Mouse (Mus musculus) hindbrain, embryonic 13.5 days (tissue): Measurements from ENCODE around the gene Etaa1. TPM values are rescaled to one million over a fixed set of nuclear protein-coding genes. Genes with fewer than 3 reads are reported as not detected.

Source experiments
- ATAC-seq: fragments of 200-750 bp; cut with Nextera tagmentation; 2 replicates; pipeline ENCODE4 v1.8.0; 2017; ENCODE audit warnings: moderate TSS enrichment; ENCODE audit not compliant: low FRiP score
- H3K27ac ChIP-seq: fragments of 300-500 bp; sonication (generic); 2 replicates; pipeline ENCODE4 v1.5.1; 2015; ENCODE audit warnings: inconsistent platforms, mild to moderate bottlenecking, moderate library complexity
- H3K27me3 ChIP-seq: fragments of 300-500 bp; sonication (generic); 2 replicates; pipeline ENCODE4 v1.6.1; 2015; ENCODE audit warnings: mild to moderate bottlenecking, inconsistent platforms
- H3K36me3 ChIP-seq: fragments of 300-500 bp; sonication (generic); 2 replicates; pipeline ENCODE4 v1.6.1; 2015; ENCODE audit warnings: mild to moderate bottlenecking, inconsistent platforms
- H3K4me1 ChIP-seq: fragments of 300-500 bp; sonication (generic); replicated peaks from 2 replicates; pipeline ENCODE4 v1.6.1; 2015; ENCODE audit warnings: inconsistent platforms
- H3K4me2 ChIP-seq: fragments of 300-500 bp; sonication (generic); 2 replicates; pipeline ENCODE4 v1.6.1; 2015; ENCODE audit warnings: inconsistent platforms, mild to moderate bottlenecking, moderate library complexity
- H3K4me3 ChIP-seq: fragments of 300-500 bp; sonication (generic); 2 replicates; pipeline ENCODE4 v1.5.1; 2015; ENCODE audit warnings: mild to moderate bottlenecking, inconsistent platforms
- H3K9ac ChIP-seq: fragments of 300-500 bp; sonication (generic); 2 replicates; pipeline ENCODE4 v1.6.1; 2015; ENCODE audit warnings: mild to moderate bottlenecking, inconsistent platforms
- H3K9me3 ChIP-seq: fragments of 300-500 bp; sonication (generic); 2 replicates; pipeline ENCODE4 v1.6.1; 2016; ENCODE audit warnings: inconsistent platforms
- WGBS: fragments of 180-500 bp; shearing (Covaris S2); methylation state at CpG from one replicate; pipeline ENCODE4 v1.1.7; 2015; 5-methylcytosine and 5-hydroxymethylcytosine counted together
- polyA plus RNA-seq: library from polyadenylated mRNA; unstranded; fragments of >200 nt; fragmentation: Nextera tagmentation; extraction: Ambion mirVana; gene quantifications from 2 replicates; pipeline ENCODE4 v1.2.1, GENCODE M21; 2015

The Etaa1 gene
- polyA plus RNA-seq = 9.4 and 9.7 TPM in 2 replicates

DNA sequence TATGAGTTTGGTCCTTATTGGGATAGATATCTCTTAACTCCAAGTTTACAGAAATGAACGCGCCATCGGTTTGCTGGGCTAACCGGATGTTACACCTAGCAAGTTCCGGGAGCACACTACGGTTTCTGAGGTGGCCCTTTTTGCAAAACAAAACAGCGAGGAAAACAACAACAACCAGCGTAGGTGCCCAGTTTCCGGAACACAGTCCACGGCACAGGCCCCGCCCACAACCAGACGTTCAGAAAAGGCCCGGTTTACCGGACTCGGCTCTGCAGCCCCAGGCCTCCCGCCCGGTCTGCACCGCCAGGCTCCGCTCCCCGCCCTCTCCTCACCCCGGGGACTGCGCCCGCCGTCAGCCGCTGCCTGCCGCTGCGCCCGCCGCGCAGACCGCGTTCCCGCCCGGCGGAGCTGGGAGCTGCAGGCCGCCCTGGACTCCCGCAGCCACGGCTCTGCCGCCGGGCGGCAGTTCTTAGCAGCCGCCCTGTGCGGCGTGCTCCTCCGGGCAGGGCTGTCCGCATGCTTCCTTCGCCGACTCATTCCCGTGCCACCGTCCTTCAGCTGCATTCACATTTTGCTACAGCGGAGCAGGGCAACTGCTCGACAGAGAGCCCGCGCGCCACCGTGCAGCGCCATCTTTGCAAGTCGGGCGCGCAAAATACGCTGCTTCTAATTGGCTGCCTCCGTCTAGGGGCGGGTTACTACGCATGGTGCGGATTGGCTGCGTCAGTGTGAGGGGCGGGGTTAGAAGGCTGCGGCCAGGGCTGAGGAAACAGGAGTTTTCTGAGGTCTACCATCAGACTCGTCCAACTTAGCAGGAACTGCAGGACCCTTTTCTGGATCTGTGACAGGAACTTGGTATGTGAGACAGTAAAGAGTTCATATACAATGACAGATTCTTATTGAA, at the start of gene Etaa1:
Gene Etaa1 (minus strand): TSS at position 645 of the 904 bp plus-strand sequence.
- under 1% methylated on average over 69 of the region's 69 CpGs for WGBS
- peak; percentile 100 for ATAC-seq
- peak within 1 kb of the TSS; percentile 100 for H3K4me3 ChIP-seq
- peaks cover 21% of the 10 kb centered on the region for H3K4me1 ChIP-seq
- H3K36me3 ChIP-seq = peaks cover 16% of the 10 kb centered on the region
- H3K27ac ChIP-seq = peak within 1 kb of the TSS; percentile 96
- H3K9ac ChIP-seq = peak within 1 kb of the TSS; percentile 93
- H3K9me3 ChIP-seq = no peaks in the 10 kb centered on the region
- H3K27me3 ChIP-seq = no peaks in the 10 kb centered on the region
- peak within 1 kb of the TSS; percentile 77 for H3K4me2 ChIP-seq

DNA sequence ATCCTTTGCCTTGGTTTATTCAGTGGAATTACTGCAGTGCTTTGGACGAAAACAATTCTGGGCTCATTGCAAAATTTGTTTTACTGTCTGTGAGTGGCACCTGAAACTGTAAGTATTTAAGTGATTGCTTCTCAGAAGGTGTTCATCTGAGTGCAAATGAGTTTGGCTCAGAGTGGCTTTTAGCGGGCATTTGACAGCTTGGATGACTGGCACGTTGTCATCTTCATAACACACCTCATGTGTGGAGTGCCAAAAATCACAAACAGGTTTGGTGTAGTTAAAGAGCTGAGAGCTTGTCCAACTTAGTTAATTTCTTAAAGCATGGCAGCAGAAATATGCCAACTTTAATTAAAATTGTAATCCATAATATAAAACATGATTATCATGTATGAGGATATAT, 40.5 kb upstream of the Etaa1 start:
- no peaks in the 10 kb centered on the region for H3K36me3 ChIP-seq
- no peak overlapping the region for H3K4me3 ChIP-seq
- no peak overlapping the region for H3K9ac ChIP-seq
- H3K4me2 ChIP-seq = no peak overlapping the region
- H3K27ac ChIP-seq = no peak overlapping the region
- no peaks in the 10 kb centered on the region for H3K9me3 ChIP-seq
- ATAC-seq = no peak
- H3K27me3 ChIP-seq = no peaks in the 10 kb centered on the region
- WGBS = 88% methylated on average over 3 of the region's 3 CpGs
- no peaks in the 10 kb centered on the region for H3K4me1 ChIP-seq

DNA sequence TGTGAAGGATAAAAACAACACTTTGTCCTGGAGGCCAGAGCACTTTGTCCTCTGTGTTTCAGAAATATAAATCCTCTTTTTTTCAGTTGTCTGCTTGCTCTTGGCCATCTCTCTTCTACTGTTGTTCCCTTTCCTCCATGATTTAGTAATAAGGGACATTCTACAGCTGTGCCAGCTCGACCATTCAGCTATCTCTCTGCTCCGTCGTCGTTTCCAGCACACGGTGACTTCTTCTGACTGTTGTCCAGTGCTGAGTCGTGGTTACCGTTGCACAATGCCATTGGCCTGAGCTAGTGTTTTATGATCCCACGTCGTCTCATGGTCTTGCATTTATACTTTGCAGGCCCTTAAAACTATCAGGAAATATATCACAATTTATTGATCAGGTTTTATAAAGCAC, 38.6 kb upstream of the Etaa1 start:
- Histone ChIP-seq H3K4me3 (no peak overlapping the region), H3K4me2 (no peak overlapping the region), H3K4me1 (no peaks in the 10 kb centered on the region), H3K27me3 (no peaks in the 10 kb centered on the region), H3K27ac (no peak overlapping the region), H3K36me3 (no peaks in the 10 kb centered on the region), H3K9ac (no peak overlapping the region), H3K9me3 (no peaks in the 10 kb centered on the region)
- 92% methylated on average over 9 of the region's 9 CpGs for WGBS
- no peak for ATAC-seq

DNA sequence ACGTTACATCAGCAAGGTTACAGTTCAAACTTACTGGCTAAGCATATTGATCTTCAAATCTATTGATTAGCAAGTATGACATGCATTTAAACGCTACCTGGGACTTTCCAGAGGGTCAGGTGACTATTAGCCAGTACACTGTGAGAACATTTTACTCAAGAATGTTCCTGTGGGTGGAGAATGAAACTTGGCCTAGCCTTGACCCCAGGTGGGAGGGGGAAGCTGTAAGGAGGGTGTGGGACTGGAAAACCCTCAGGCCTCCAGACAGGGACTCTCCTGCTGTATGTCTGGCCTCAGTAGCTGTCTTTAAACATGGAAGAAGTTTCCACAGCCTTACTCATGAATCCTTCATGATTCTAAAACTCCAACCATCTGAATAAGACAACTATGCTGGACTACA, 29.7 kb upstream of the Etaa1 start:
- WGBS = 85% methylated on average over 2 of the region's 2 CpGs
- Histone ChIP-seq H3K9ac (no peak overlapping the region), H3K9me3 (no peaks in the 10 kb centered on the region), H3K4me3 (no peak overlapping the region), H3K27me3 (no peaks in the 10 kb centered on the region), H3K27ac (no peak overlapping the region), H3K36me3 (no peaks in the 10 kb centered on the region), H3K4me2 (no peak overlapping the region), H3K4me1 (no peaks in the 10 kb centered on the region)
- ATAC-seq = no peak

GRCm38 (mm10) chr11:17981246-17981645, 27.6 kb upstream of the Etaa1 start:
- WGBS = 76% methylated on average over 4 of the region's 4 CpGs
- no peak overlapping the region for H3K27ac ChIP-seq
- no peaks in the 10 kb centered on the region for H3K4me1 ChIP-seq
- no peaks in the 10 kb centered on the region for H3K36me3 ChIP-seq
- ATAC-seq = no peak
- no peak overlapping the region for H3K9ac ChIP-seq
- no peak overlapping the region for H3K4me3 ChIP-seq
- no peaks in the 10 kb centered on the region for H3K27me3 ChIP-seq
- H3K9me3 ChIP-seq = no peaks in the 10 kb centered on the region
- H3K4me2 ChIP-seq = no peak overlapping the region

- ATAC-seq = no peak
- no peak overlapping the region for H3K27ac ChIP-seq
- no peaks in the 10 kb centered on the region for H3K27me3 ChIP-seq
- H3K4me3 ChIP-seq = no peak overlapping the region
- H3K4me2 ChIP-seq = no peak overlapping the region
- 77% methylated on average over 3 of the region's 3 CpGs for WGBS
- H3K4me1 ChIP-seq = no peaks in the 10 kb centered on the region
- no peak overlapping the region for H3K9ac ChIP-seq
- no peaks in the 10 kb centered on the region for H3K9me3 ChIP-seq
- H3K36me3 ChIP-seq = no peaks in the 10 kb centered on the region
Measured at GRCm38 (mm10) chr11:17975581-17975980, 21.9 kb upstream of the Etaa1 start.

GRCm38 (mm10) chr11:17952791-17953190, 884 bp downstream of the Etaa1 start:
- no peak for ATAC-seq
- Histone ChIP-seq H3K36me3 (peaks cover 17% of the 10 kb centered on the region), H3K4me1 (peaks cover 21% of the 10 kb centered on the region), H3K9ac (peak overlapping the region; percentile 93), H3K4me2 (peak overlapping the region; percentile 77), H3K27me3 (no peaks in the 10 kb centered on the region), H3K4me3 (peak overlapping the region; percentile 100), H3K27ac (peak overlapping the region; percentile 96), H3K9me3 (no peaks in the 10 kb centered on the region)
- 2% methylated on average over 3 of the region's 3 CpGs for WGBS

DNA sequence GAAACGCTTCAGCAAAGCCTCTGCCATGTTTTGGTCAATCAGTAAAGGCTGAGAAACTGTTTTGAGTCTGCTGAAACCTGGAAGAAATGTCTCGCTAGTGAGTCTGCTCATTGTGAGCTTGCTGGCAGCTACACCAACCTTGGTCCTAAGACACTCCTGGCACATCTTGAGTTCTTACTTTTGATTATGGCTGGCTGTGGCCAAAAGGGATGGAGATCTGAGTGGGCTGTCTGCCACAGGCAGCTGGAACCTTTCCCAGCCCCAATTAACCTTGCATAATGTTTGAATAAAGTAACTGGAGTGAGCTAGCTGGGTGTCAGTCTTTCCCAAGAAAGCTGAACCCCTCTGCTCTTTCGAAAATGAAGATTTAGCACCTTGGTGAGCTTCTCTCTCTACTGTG, 2.3 kb downstream of the Etaa1 start:
- Histone ChIP-seq H3K27me3 (no peaks in the 10 kb centered on the region), H3K4me1 (peaks cover 21% of the 10 kb centered on the region), H3K9me3 (no peaks in the 10 kb centered on the region), H3K27ac (no peak overlapping the region), H3K4me2 (0 out of 2 replicates have a peak overlapping the region, but pooled peaks have one; percentile 77), H3K9ac (no peak overlapping the region), H3K36me3 (peaks cover 30% of the 10 kb centered on the region), H3K4me3 (no peak overlapping the region)
- WGBS = 90% methylated on average over 3 of the region's 3 CpGs
- ATAC-seq = no peak

GRCm38 (mm10) chr11:17939168-17939567, 14.5 kb downstream of the Etaa1 start:
- Histone ChIP-seq H3K27ac (no peak overlapping the region), H3K9me3 (no peaks in the 10 kb centered on the region), H3K4me1 (0 out of 2 replicates have a peak, but pooled peaks cover under 1% of the 10 kb centered on the region), H3K36me3 (peaks cover 14% of the 10 kb centered on the region), H3K9ac (no peak overlapping the region), H3K4me2 (no peak overlapping the region), H3K4me3 (no peak overlapping the region), H3K27me3 (no peaks in the 10 kb centered on the region)
- 93% methylated on average over 1 of the region's 1 CpGs for WGBS
- no peak for ATAC-seq

- Histone ChIP-seq H3K9ac (no peak overlapping the region), H3K27ac (no peak overlapping the region), H3K4me1 (no peaks in the 10 kb centered on the region), H3K4me3 (no peak overlapping the region), H3K4me2 (no peak overlapping the region), H3K9me3 (no peaks in the 10 kb centered on the region), H3K27me3 (no peaks in the 10 kb centered on the region), H3K36me3 (peaks cover 15% of the 10 kb centered on the region)
- no peak for ATAC-seq
Measured at GRCm38 (mm10) chr11:17937931-17938330, 15.7 kb downstream of the Etaa1 start.

DNA sequence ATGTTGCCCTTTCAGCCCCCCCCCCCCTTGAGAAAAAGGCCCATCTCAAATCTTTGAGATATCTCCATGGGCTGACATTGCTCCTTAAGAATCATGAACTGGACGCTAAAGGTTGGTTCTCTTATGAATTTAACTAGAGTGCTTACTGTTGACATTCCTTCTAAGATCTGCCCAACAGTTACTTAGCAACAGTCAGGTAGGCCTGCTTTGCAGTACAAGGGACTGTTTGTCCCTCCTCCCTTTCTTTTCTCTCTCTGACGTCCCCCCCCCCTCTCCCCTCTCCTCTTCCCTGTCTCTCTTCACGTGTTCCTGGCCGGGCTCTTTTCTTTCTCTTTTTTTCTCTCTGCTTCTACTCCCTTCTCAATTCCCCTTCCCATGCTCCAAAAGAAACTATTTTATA, 35.8 kb downstream of the Etaa1 start:
- H3K9ac ChIP-seq = no peak overlapping the region
- 74% methylated on average over 4 of the region's 4 CpGs for WGBS
- no peaks in the 10 kb centered on the region for H3K36me3 ChIP-seq
- H3K4me3 ChIP-seq = no peak overlapping the region
- H3K4me1 ChIP-seq = no peaks in the 10 kb centered on the region
- no peaks in the 10 kb centered on the region for H3K27me3 ChIP-seq
- no peak overlapping the region for H3K27ac ChIP-seq
- no peaks in the 10 kb centered on the region for H3K9me3 ChIP-seq
- ATAC-seq = no peak
- no peak overlapping the region for H3K4me2 ChIP-seq

- H3K27me3 ChIP-seq = no peaks in the 10 kb centered on the region
- ATAC-seq = no peak
- H3K36me3 ChIP-seq = no peaks in the 10 kb centered on the region
- no peak overlapping the region for H3K4me3 ChIP-seq
- H3K4me1 ChIP-seq = no peaks in the 10 kb centered on the region
- H3K9ac ChIP-seq = no peak overlapping the region
- 92% methylated on average over 5 of the region's 5 CpGs for WGBS
- H3K9me3 ChIP-seq = no peaks in the 10 kb centered on the region
- no peak overlapping the region for H3K4me2 ChIP-seq
- no peak overlapping the region for H3K27ac ChIP-seq
Measured at GRCm38 (mm10) chr11:17917101-17917500, 36.6 kb downstream of the Etaa1 start.

- WGBS = 77% methylated on average over 1 of the region's 1 CpGs
Measured at GRCm38 (mm10) chr11:17916486-17916885, 37.2 kb downstream of the Etaa1 start.

More at GRCm38 (mm10) chr11:17916486-17916885, 37.2 kb downstream of the Etaa1 start:
- no peaks in the 10 kb centered on the region for H3K9me3 ChIP-seq
- H3K27me3 ChIP-seq = no peaks in the 10 kb centered on the region
- H3K4me3 ChIP-seq = no peak overlapping the region
- H3K27ac ChIP-seq = no peak overlapping the region
- H3K9ac ChIP-seq = no peak overlapping the region
- H3K4me1 ChIP-seq = no peaks in the 10 kb centered on the region
- H3K4me2 ChIP-seq = no peak overlapping the region
- no peaks in the 10 kb centered on the region for H3K36me3 ChIP-seq
- no peak for ATAC-seq
